Mouse (Mus musculus): ENCODE measurements around the gene Gps2. TPM values are rescaled to one million over a fixed set of nuclear protein-coding genes. Genes with fewer than 3 reads are reported as not detected.

Gps2 gene
- total and polyA plus RNA-seq, 3 experiments, result 25.0 to 73.6 (median 29.4) TPM

GRCm38 (mm10) chr11:69904311-69904710 is 9.4 kb upstream of the Gps2 start:
- Histone ChIP-seq H3K27me3 (replicated peaks) (no peaks in the 10 kb centered on the region), H3K27ac (ENCODE audit: insufficient read depth, low read depth) (no peak overlapping the region), H3K4me2 (ENCODE audit: insufficient read depth, low read depth, poor library complexity, severe bottlenecking) (no peak overlapping the region), H3K9ac (ENCODE audit: insufficient read depth, low read depth) (no peak overlapping the region), H3K9me3 (replicated peaks; ENCODE audit: low read length) (no peaks in the 10 kb centered on the region), H3K79me2 (replicated peaks; ENCODE audit: control insufficient read depth, extremely low read depth, insufficient read depth, poor library complexity, severe bottlenecking) (peaks cover 10% of the 10 kb centered on the region), H3K36me3 (replicated peaks in 1 of 2; ENCODE audit: control insufficient read depth in 1 of 2, insufficient read depth in 1 of 2, low read length in 1 of 2) (peaks cover 58 to 61% of the 10 kb centered on the region in 2 experiments), H3K4me3 (replicated peaks in 1 of 3; ENCODE audit: low read depth in 2 of 3, low read length in 2 of 3, poor library complexity in 1 of 3) (no peak overlapping the region), H3K4me1 (ENCODE audit: control insufficient read depth in 1 of 2, insufficient read depth in 2 of 2) (peaks cover 7 to 21% of the 10 kb centered on the region in 2 experiments)
- dilution Hi-C loops (cut with MboI; ENCODE audit: extremely low pct_ligation_motif_present, extremely low pct_unique_long_range_greater_than_20kb, low sequenced_read_pairs) (no loop called here), in situ Hi-C loops (cut with MboI; ENCODE audit: low pct_ligation_motif_present, low pct_unique_long_range_greater_than_20kb, low sequenced_read_pairs) (no loop called here)
- DNase-seq (ENCODE audit: extremely low read depth), result no peak
- TF ChIP-seq MAX (IDR thresholded peaks at IDR 0.05; ENCODE audit: low read length), result no peak
- TF ChIP-seq EP300 (IDR thresholded peaks at IDR 0.05; ENCODE audit: low read length), result no peak
- no peak for TF ChIP-seq MYC (IDR thresholded peaks at IDR 0.05; ENCODE audit: low read depth, low read length)
- no peak for TF ChIP-seq UBTF (IDR thresholded peaks at IDR 0.05; ENCODE audit: low read depth, low read length)
- no peak for TF ChIP-seq SIN3A (IDR thresholded peaks at IDR 0.05; ENCODE audit: low read length)
- no peak for TF ChIP-seq NELFE (IDR thresholded peaks at IDR 0.05; ENCODE audit: low read depth, low read length)
- no peak for TF ChIP-seq KAT2A (IDR thresholded peaks at IDR 0.05; ENCODE audit: insufficient replicate concordance, low read length)
- no peak for TF ChIP-seq BHLHE40 (IDR thresholded peaks at IDR 0.05; ENCODE audit: low read depth, low read length)
- no peak for TF ChIP-seq SMC3 (IDR thresholded peaks at IDR 0.05; ENCODE audit: low read depth, low read length)
- TF ChIP-seq ZMIZ1 (IDR thresholded peaks at IDR 0.05; ENCODE audit: low read depth, low read length), result no peak
- no peak for TF ChIP-seq USF1 (IDR thresholded peaks at IDR 0.05; ENCODE audit: low read depth, low read length)
- no peak for TF ChIP-seq E2F4 (IDR thresholded peaks at IDR 0.05; ENCODE audit: insufficient replicate concordance, low read depth, low read length)
- TF ChIP-seq PAX5 (IDR thresholded peaks at IDR 0.05; ENCODE audit: low read length), result no peak
- no peak for TF ChIP-seq ELF1 (IDR thresholded peaks at IDR 0.05; ENCODE audit: low read depth, low read length)
- no peak for TF ChIP-seq HCFC1 (IDR thresholded peaks at IDR 0.05; ENCODE audit: low read depth, low read length)
- no peak for TF ChIP-seq POLR2A (IDR thresholded peaks at IDR 0.05; ENCODE audit: low read depth, low read length)
- TF ChIP-seq ZNF384 (IDR thresholded peaks at IDR 0.05; ENCODE audit: low read depth, low read length), result no peak

DNA sequence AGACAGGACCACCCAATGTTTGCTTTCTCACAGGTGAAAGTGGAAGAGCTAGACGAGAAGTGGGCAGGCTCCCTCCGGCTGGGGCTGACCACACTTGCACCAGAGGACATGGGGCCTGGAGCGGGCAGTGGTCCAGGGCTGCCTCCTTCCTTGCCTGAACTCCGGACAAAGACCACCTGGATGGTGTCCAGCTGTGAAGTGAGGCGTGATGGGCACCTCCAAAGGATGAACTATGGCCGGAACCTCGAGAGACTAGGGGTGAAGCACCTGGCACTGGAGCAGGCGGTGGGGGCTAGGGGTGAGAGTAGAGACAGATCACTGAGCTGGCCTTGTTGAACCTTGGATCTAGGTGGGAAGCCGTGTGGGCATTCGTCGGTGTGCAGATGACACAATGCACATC is 5.0 kb upstream of the Gps2 start:
- no peaks in the 10 kb centered on the region for H3K27me3 ChIP-seq (replicated peaks)
- no peak overlapping the region for H3K4me3 ChIP-seq (replicated peaks in 1 of 3; ENCODE audit: low read depth in 2 of 3, low read length in 2 of 3, poor library complexity in 1 of 3)
- no peaks in the 10 kb centered on the region for H3K9me3 ChIP-seq (replicated peaks; ENCODE audit: low read length)
- H3K79me2 ChIP-seq (replicated peaks; ENCODE audit: control insufficient read depth, extremely low read depth, insufficient read depth, poor library complexity, severe bottlenecking), result no peaks in the 10 kb centered on the region
- no peak for DNase-seq (ENCODE audit: extremely low read depth)
- H3K4me1 ChIP-seq (ENCODE audit: control insufficient read depth in 1 of 2, insufficient read depth in 2 of 2), result peaks cover 7 to 10% of the 10 kb centered on the region in 2 experiments; a peak in 3 of 4 replicates
- no peak overlapping the region for H3K4me2 ChIP-seq (ENCODE audit: insufficient read depth, low read depth, poor library complexity, severe bottlenecking)
- H3K36me3 ChIP-seq (replicated peaks in 1 of 2; ENCODE audit: control insufficient read depth in 1 of 2, insufficient read depth in 1 of 2, low read length in 1 of 2), result peaks cover 90 to 94% of the 10 kb centered on the region in 2 experiments
- no peak for TF ChIP-seq SIN3A (IDR thresholded peaks at IDR 0.05; ENCODE audit: low read length)
- TF ChIP-seq ZNF384 (IDR thresholded peaks at IDR 0.05; ENCODE audit: low read depth, low read length), result no peak
- no peak for TF ChIP-seq TCF12 (IDR thresholded peaks at IDR 0.05; ENCODE audit: low read depth, low read length)
- TF ChIP-seq MXI1 (IDR thresholded peaks at IDR 0.05; ENCODE audit: low read depth, low read length), result no peak
- no peak for TF ChIP-seq RAD21 (IDR thresholded peaks at IDR 0.05; ENCODE audit: low read depth, low read length)
- no peak for TF ChIP-seq GABPA (IDR thresholded peaks at IDR 0.05; ENCODE audit: insufficient replicate concordance, low read depth, low read length)
- TF ChIP-seq JUN (IDR thresholded peaks at IDR 0.05; ENCODE audit: insufficient read depth, low read depth, low read length), result no peak
- no peak for TF ChIP-seq ZC3H11A (IDR thresholded peaks at IDR 0.05; ENCODE audit: low read depth, low read length)
- TF ChIP-seq UBTF (IDR thresholded peaks at IDR 0.05; ENCODE audit: low read depth, low read length), result no peak
- TF ChIP-seq SMC3 (IDR thresholded peaks at IDR 0.05; ENCODE audit: low read depth, low read length), result no peak
- TF ChIP-seq ETS1 (conservative IDR thresholded peaks at IDR 0.05; ENCODE audit: low read depth, low read length), result no peak
- TF ChIP-seq NELFE (IDR thresholded peaks at IDR 0.05; ENCODE audit: low read depth, low read length), result no peak
- no peak for TF ChIP-seq PAX5 (IDR thresholded peaks at IDR 0.05; ENCODE audit: low read length)
- TF ChIP-seq USF1 (IDR thresholded peaks at IDR 0.05; ENCODE audit: low read depth, low read length), result no peak
- no peak for TF ChIP-seq POLR2AphosphoS2 (IDR thresholded peaks at IDR 0.05; ENCODE audit: low read depth, low read length)
- no peak for TF ChIP-seq TBP (conservative IDR thresholded peaks at IDR 0.05; ENCODE audit: low read depth, low read length)
- TF ChIP-seq JUND (conservative IDR thresholded peaks at IDR 0.05; ENCODE audit: low read depth, low read length), result no peak
- no peak for TF ChIP-seq ZMIZ1 (IDR thresholded peaks at IDR 0.05; ENCODE audit: low read depth, low read length)
- TF ChIP-seq MAX (IDR thresholded peaks at IDR 0.05; ENCODE audit: low read length), result no peak
- dilution Hi-C loops (cut with MboI; ENCODE audit: extremely low pct_ligation_motif_present, extremely low pct_unique_long_range_greater_than_20kb, low sequenced_read_pairs), result no loop called here
- in situ Hi-C loops (cut with MboI; ENCODE audit: low pct_ligation_motif_present, low pct_unique_long_range_greater_than_20kb, low sequenced_read_pairs), result no loop called here
- no peak overlapping the region for H3K9ac ChIP-seq (ENCODE audit: insufficient read depth, low read depth)
- H3K27ac ChIP-seq (ENCODE audit: insufficient read depth, low read depth), result no peak overlapping the region
